Mouse (Mus musculus) lung, embryonic 16.5 days (tissue): Measurements from ENCODE around the gene Chst4. TPM values are rescaled to one million over a fixed set of nuclear protein-coding genes. Genes with fewer than 3 reads are reported as not detected.

ENCODE experiments used
- ATAC-seq: fragments of 200-750 bp; cut with Nextera tagmentation; 2 replicates; pipeline ENCODE4 v1.8.0; 2017; ENCODE audit warnings: low read depth, mild to moderate bottlenecking, moderate library complexity
- H3K27ac ChIP-seq: fragments of 300-500 bp; sonication (generic); 2 replicates; pipeline ENCODE4 v1.5.1; 2014; ENCODE audit warnings: mild to moderate bottlenecking, control low read depth, low read length
- H3K27me3 ChIP-seq: fragments of 300-500 bp; sonication (generic); 2 replicates; pipeline ENCODE4 v1.6.1; 2014; ENCODE audit warnings: low read depth, low read length, mixed read lengths; ENCODE audit not compliant: control insufficient read depth, insufficient read depth
- H3K36me3 ChIP-seq: fragments of 300-500 bp; sonication (generic); 2 replicates; pipeline ENCODE4 v1.6.1; 2014; ENCODE audit warnings: low read length; ENCODE audit not compliant: control insufficient read depth, insufficient read depth
- H3K4me1 ChIP-seq: fragments of 300-500 bp; sonication (generic); replicated peaks from 2 replicates; pipeline ENCODE4 v1.6.1; 2014; ENCODE audit warnings: low read length, mixed read lengths; ENCODE audit not compliant: control insufficient read depth, insufficient read depth
- H3K4me2 ChIP-seq: fragments of 300-500 bp; sonication (generic); 2 replicates; pipeline ENCODE4 v1.6.1; 2014; ENCODE audit warnings: low read depth, low read length, control low read depth
- H3K4me3 ChIP-seq: fragments of 300-500 bp; sonication (generic); 2 replicates; pipeline ENCODE4 v1.5.1; 2014; ENCODE audit warnings: mild to moderate bottlenecking, low read length, control low read depth
- H3K9ac ChIP-seq: fragments of 300-500 bp; sonication (generic); 2 replicates; pipeline ENCODE4 v1.6.1; 2014; ENCODE audit warnings: low read length, control low read depth
- H3K9me3 ChIP-seq: fragments of 300-500 bp; sonication (generic); 2 replicates; pipeline ENCODE4 v1.6.1; 2016; ENCODE audit warnings: low read length; ENCODE audit not compliant: control insufficient read depth
- WGBS: fragments of 180-500 bp; shearing (Covaris S2); extraction: QIAGEN DNeasy Blood & Tissue Kit; methylation state at CpG from one replicate; pipeline ENCODE4 v1.1.7; 2014; 5-methylcytosine and 5-hydroxymethylcytosine counted together
- polyA plus RNA-seq: library from polyadenylated mRNA; unstranded; fragments of >200 nt; fragmentation: Nextera tagmentation; extraction: Ambion mirVana; gene quantifications from 2 replicates; pipeline ENCODE4 v1.2.1, GENCODE M21; 2015

Gene Chst4
- polyA plus RNA-seq, 1 experiment from 2014 or later: 0.18 TPM

GRCm38 (mm10) chr8:109992166-109992565 is 47.4 kb downstream of the Chst4 start:
- Histone ChIP-seq H3K4me2 (no peak overlapping the region), H3K9me3 (no peaks in the 10 kb centered on the region), H3K9ac (no peak overlapping the region), H3K4me3 (no peak overlapping the region), H3K36me3 (no peaks in the 10 kb centered on the region), H3K27me3 (no peaks in the 10 kb centered on the region), H3K4me1 (no peaks in the 10 kb centered on the region), H3K27ac (no peak overlapping the region)
- no peak for ATAC-seq
- 83% methylated on average over 5 of the region's 5 CpGs for WGBS

- ATAC-seq: no peak
- no peak within 1 kb of the TSS for H3K4me3 ChIP-seq
- no peaks in the 10 kb centered on the region for H3K9me3 ChIP-seq
- H3K27ac ChIP-seq: no peak within 1 kb of the TSS
- H3K4me1 ChIP-seq: no peaks in the 10 kb centered on the region
- no peaks in the 10 kb centered on the region for H3K27me3 ChIP-seq
- no peaks in the 10 kb centered on the region for H3K36me3 ChIP-seq
- H3K9ac ChIP-seq: no peak within 1 kb of the TSS
- H3K4me2 ChIP-seq: no peak within 1 kb of the TSS
- 61% methylated on average over 8 of the region's 8 CpGs for WGBS
Observed at GRCm38 (mm10) chr8:109990224-109990623, 49.3 kb downstream of the Chst4 start, which contains the start of gene Tat. Tat (plus strand) TSS chr8:109990437.

- H3K9ac ChIP-seq: no peak overlapping the region
- ATAC-seq: no peak
- no peak overlapping the region for H3K4me2 ChIP-seq
- H3K27ac ChIP-seq: no peak overlapping the region
- H3K9me3 ChIP-seq: no peaks in the 10 kb centered on the region
- H3K27me3 ChIP-seq: no peaks in the 10 kb centered on the region
- no peaks in the 10 kb centered on the region for H3K4me1 ChIP-seq
- no peak overlapping the region for H3K4me3 ChIP-seq
- H3K36me3 ChIP-seq: no peaks in the 10 kb centered on the region
- 83% methylated on average over 8 of the region's 8 CpGs for WGBS
Observed at GRCm38 (mm10) chr8:109989151-109989550, 50.4 kb downstream of the Chst4 start.

DNA sequence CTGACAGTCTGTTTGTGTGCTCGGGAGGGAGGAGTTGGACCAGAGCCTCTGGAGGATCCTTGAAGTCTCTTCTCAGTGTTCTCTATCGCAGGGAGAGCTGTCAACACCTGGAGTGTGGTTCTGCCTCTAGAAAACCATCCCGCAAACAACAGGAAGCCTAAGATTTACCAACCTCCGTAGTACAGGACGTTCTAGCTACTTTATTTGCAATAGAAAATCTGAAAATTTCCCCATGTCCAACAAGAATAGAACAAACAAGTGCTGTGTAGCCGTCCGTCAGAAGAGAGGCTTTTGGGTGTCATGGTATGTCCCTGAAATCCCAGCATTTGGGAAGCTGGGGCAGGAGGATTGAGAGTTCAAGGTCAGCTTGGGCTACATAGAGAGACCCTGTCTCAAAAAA is 51.8 kb downstream of the Chst4 start:
- ATAC-seq: no peak
- no peaks in the 10 kb centered on the region for H3K4me1 ChIP-seq

DNA sequence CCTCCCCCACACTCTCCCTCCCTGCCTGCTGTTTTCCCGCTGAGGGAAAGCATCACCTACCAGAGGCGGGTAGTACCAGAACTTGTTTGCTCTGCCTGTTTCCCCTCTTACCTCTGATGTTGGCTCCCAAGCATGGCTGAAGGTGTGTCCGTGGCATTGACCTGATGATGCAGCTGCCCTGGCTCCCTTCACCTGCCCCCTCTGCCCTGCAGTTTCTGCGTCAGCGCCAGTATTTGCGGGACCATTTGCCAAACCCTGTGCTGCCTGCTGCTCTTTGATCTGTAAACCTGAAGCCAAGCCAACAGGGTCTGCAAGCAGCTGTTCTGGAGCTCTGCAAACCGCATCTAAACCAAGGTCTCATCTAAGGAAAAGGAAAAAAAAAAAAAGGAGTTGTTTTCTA is 53.2 kb downstream of the Chst4 start:
- no peaks in the 10 kb centered on the region for H3K27me3 ChIP-seq
- no peak overlapping the region for H3K4me3 ChIP-seq
- H3K36me3 ChIP-seq: no peaks in the 10 kb centered on the region
- H3K9me3 ChIP-seq: no peaks in the 10 kb centered on the region
- H3K27ac ChIP-seq: no peak overlapping the region
- H3K9ac ChIP-seq: no peak overlapping the region
- no peaks in the 10 kb centered on the region for H3K4me1 ChIP-seq
- no peak for ATAC-seq
- 48% methylated on average over 7 of the region's 7 CpGs for WGBS
- no peak overlapping the region for H3K4me2 ChIP-seq

More for the DNA sequence above, 51.8 kb downstream of the Chst4 start:
- Histone ChIP-seq H3K9ac (no peak overlapping the region), H3K4me2 (no peak overlapping the region), H3K27ac (no peak overlapping the region), H3K9me3 (no peaks in the 10 kb centered on the region), H3K36me3 (no peaks in the 10 kb centered on the region), H3K27me3 (no peaks in the 10 kb centered on the region), H3K4me3 (no peak overlapping the region)
- WGBS: 62% methylated on average over 7 of the region's 7 CpGs

DNA sequence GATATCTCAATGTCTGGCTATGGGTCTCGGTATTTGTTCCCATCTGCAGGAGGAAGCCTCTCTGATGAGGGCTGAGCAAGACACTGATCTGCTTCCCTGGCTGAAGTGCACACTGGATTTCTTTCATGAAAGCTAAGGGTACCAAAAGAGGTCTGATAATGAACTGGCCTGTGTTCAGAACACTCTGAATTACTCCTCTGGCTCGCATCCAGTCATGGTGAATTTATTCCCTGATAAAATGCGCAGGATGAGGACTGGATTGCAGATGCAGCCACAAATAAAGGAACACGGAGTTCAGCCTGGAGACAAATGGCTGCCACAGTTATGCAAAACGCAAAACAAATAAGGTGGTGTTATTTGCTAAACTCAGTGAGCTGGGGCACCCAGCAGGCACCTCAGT is 55.6 kb downstream of the Chst4 start:
- no peak overlapping the region for H3K4me2 ChIP-seq
- H3K4me1 ChIP-seq: no peaks in the 10 kb centered on the region
- H3K27me3 ChIP-seq: no peaks in the 10 kb centered on the region
- no peak for ATAC-seq
- H3K4me3 ChIP-seq: no peak overlapping the region
- 16% methylated on average over 5 of the region's 5 CpGs for WGBS
- H3K36me3 ChIP-seq: no peaks in the 10 kb centered on the region
- no peaks in the 10 kb centered on the region for H3K9me3 ChIP-seq
- H3K27ac ChIP-seq: no peak overlapping the region
- H3K9ac ChIP-seq: no peak overlapping the region

- Histone ChIP-seq H3K36me3 (no peaks in the 10 kb centered on the region), H3K4me3 (no peak overlapping the region), H3K27me3 (no peaks in the 10 kb centered on the region), H3K9me3 (no peaks in the 10 kb centered on the region), H3K9ac (no peak overlapping the region), H3K4me1 (no peaks in the 10 kb centered on the region), H3K4me2 (no peak overlapping the region), H3K27ac (no peak overlapping the region)
- 73% methylated on average over 15 of the region's 15 CpGs for WGBS
- no peak for ATAC-seq
Observed at GRCm38 (mm10) chr8:109982386-109983105, 57.0 kb downstream of the Chst4 start.

GRCm38 (mm10) chr8:109979339-109979738 is 60.2 kb downstream of the Chst4 start:
- H3K27me3 ChIP-seq: no peaks in the 10 kb centered on the region
- no peaks in the 10 kb centered on the region for H3K36me3 ChIP-seq
- no peak overlapping the region for H3K27ac ChIP-seq
- H3K9me3 ChIP-seq: peaks cover 4% of the 10 kb centered on the region; the same call in 1 of the 2 replicates
- no peaks in the 10 kb centered on the region for H3K4me1 ChIP-seq
- WGBS: 54% methylated on average over 6 of the region's 6 CpGs
- ATAC-seq: no peak
- no peak overlapping the region for H3K4me2 ChIP-seq
- H3K4me3 ChIP-seq: no peak overlapping the region
- no peak overlapping the region for H3K9ac ChIP-seq
